Mouse (Mus musculus) small intestine, adult 2 months (tissue): ENCODE measurements at regions not wholly inside any gene's neighbourhood (a gene's known extent, or its start where the extent isn't known, plus 50 kb on each side); places are given as distances from the start of the nearest gene placed in this dataset.

Experiments
- CTCF ChIP-seq: fragments of 200-500 bp; IDR thresholded peaks from 2 replicates; pipeline ENCODE4 v1.5.1; 2012; ENCODE audit warnings: low read depth, mild to moderate bottlenecking, control low read depth, inconsistent platforms, low read length, moderate library complexity, mixed read lengths; ENCODE audit not compliant: insufficient replicate concordance, insufficient read length; ENCODE audit errors: extremely low read depth
- POLR2A ChIP-seq: fragments of 200-500 bp; IDR thresholded peaks from 2 replicates; pipeline ENCODE4 v1.6.1; 2012; ENCODE audit warnings: low read depth, mild to moderate bottlenecking, control low read depth, inconsistent platforms, low read length, moderate library complexity

DNA sequence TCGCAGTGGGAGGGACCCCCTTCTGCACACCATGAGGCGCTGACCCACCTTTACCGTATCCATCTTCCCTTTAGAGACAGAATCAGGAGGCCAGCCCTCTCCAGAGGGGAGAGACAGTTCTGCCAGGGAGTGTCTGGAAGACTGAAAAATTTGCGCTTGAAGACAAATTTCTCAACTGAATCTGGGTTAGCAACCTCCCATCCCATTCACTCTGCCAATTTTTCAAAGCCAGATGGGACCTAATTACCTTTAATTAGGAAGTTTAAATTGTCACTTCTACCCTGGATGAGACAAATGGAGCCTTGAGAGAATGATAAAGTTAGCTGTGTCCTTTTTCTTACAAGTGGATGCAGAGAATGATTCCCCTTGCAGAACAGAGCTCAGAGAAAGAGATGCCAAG lies 70.2 kb upstream of the Lrpprc start:
- TF ChIP-seq POLR2A (no peak), CTCF (no peak)
